Mouse (Mus musculus): ENCODE results near the gene Slc16a11. TPM values are rescaled to one million over a fixed set of nuclear protein-coding genes. Genes with fewer than 3 reads are reported as not detected.
A peak's percentile ranks its signal among the peaks of the same experiment; 100 is the strongest.

Gene Slc16a11
- polyA plus RNA-seq, 1 experiment from 2014 or later: 1.1 TPM

DNA sequence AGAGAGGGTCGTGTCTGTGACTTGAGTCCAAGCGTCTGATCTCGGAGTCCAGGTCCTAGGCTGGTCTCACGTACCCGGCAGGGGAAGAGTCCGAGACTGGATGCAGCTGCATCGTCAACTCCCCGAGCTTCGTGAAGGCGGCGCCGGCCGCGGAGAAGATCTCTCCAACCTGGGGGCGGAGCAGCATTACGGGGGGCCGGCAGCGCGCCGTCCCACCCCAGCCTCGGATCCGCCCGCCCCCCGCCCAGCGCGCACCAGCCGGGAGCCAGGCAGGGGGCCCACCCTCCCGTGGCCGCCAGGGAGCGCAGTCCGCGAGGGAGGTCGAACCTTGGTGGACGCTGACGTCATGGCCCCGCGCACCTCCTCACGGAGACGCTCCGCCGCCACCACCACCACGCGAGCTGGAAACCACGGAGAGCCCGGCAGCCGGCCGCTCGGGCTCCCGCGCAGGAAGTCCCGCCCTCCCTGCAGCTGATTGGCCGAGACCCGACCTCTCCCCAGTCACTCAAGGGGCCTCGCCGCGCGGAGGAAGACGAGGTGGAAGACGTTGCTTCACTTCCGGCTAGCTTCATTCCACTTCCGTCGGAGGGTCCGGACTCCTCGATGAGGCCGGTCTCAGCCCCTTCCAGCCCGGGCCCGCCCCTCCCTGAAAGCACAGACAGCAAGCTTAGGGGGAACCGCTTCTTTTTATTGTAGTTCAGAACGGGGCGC lies 25.1 kb downstream of the Slc16a11 start, which contains the start of gene 0610010K14Rik:
0610010K14Rik (minus strand) TSS at position 458 of the 711 bp plus-strand sequence.
- H3K4me3 ChIP-seq: peak within 1 kb of the TSS; percentile 95
- peak; percentile 94 for ATAC-seq (ENCODE audit: insufficient number of reproducible peaks, low FRiP score)
- H3K36me3 ChIP-seq: peaks cover 18% of the 10 kb centered on the region
- under 1% methylated on average over 70 of the region's 70 CpGs for WGBS
- H3K9me3 ChIP-seq (replicated peaks): no peaks in the 10 kb centered on the region
- no peaks in the 10 kb centered on the region; the same call in 1 of the 2 replicates for H3K27me3 ChIP-seq (replicated peaks)
- peak within 1 kb of the TSS; percentile 91 for H3K27ac ChIP-seq (ENCODE audit: poor library complexity, severe bottlenecking)
- H3K9ac ChIP-seq: peak within 1 kb of the TSS; percentile 95
- peaks cover 40% of the 10 kb centered on the region for H3K4me1 ChIP-seq (replicated peaks)
- peak within 1 kb of the TSS; percentile 94 for H3K4me2 ChIP-seq

DNA sequence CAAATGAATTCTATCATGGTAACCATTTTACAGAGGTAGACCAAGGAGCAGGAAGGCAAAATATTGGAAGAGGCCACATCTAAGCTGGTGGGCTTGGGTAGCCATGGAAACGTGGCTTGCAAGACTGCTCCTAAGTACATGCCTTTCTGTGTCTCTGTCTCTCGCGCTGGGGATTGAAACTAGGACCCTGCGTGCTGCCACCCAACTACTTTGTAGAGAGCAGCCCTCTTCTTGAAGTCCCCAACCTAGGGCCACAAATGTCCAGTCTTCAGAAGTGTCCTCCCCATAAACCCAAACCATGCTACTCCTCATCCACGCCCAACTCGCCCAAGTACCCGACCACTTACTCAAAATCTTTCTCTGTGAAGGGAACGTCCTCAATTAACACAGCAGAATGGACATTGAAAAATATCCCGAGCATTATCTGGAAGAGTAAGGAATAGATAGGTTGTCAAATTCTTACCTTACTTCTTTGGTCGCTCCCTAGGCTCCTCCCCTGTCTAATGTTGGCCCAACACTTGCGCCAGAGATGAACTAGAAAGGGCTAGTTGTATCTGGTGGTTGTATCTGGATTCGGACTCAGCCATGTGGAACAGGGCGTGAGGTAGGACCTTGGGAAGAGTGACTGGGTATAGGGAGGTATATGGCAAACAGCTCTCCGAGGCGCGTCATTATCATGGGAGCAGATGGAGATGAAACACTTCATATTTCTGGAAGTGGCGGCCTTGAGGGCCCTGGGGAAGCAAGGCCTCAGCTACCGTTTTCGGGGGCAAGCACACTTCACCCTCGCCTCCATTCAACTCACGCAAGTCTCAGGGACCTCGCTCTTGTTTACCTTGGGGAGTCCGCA lies 26.3 kb downstream of the Slc16a11 start:
- Histone ChIP-seq H3K27me3 (replicated peaks) (no peaks in the 10 kb centered on the region; the same call in none of the 2 replicates), H3K9ac (peak overlapping the region; percentile 95), H3K36me3 (peaks cover 18% of the 10 kb centered on the region), H3K27ac (ENCODE audit: poor library complexity, severe bottlenecking) (peak overlapping the region; percentile 91), H3K4me2 (peak overlapping the region; percentile 94), H3K9me3 (replicated peaks) (no peaks in the 10 kb centered on the region), H3K4me1 (replicated peaks) (peaks cover 33% of the 10 kb centered on the region), H3K4me3 (peak overlapping the region; percentile 95)
- 8% methylated on average over 23 of the region's 23 CpGs for WGBS
- no peak for ATAC-seq (ENCODE audit: insufficient number of reproducible peaks, low FRiP score)

DNA sequence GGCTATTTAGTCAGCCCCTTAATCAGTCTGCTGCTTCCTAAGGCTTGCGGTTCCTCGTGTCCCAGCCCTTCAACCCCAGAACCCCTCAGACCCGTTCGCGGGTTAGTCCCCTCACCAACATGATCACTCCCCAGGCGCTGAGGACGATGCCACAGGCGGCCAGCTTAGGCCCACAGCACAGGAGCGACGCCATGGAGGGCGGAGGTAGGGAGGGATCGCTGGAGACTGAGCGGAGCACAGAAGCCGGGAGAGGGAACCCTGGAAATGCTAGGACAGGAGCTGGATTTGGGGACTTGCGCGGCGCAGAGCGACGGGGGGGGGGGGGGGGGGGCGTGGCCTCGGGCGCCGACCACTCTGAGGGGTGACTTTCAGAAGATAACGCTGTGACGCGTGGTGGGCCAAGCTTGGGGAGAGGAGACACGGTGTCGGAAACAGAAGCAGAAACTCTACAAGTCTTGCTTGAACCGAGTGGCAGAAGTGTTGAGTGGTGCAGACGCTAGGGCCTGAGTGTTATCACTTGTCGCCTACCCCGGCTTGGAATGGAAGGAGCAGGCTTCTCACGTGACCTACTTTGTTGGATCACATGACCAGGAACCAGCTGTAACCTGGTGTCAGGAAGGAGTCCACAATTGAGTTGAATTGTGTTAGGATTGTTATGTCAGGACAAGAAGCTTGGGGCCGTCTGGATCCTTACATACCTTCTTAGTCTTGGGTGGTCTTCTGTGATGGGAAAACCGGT lies 27.2 kb downstream of the Slc16a11 start, which contains the start of the genes Gm21988 and Rnasek:
Gm21988 (minus strand) TSS at position 290 of the 739 bp plus-strand sequence.
Rnasek (minus strand) TSS at position 302 of the 739 bp plus-strand sequence.
- H3K4me2 ChIP-seq: peak within 1 kb of the TSS; percentile 94
- peaks cover 13% of the 10 kb centered on the region for H3K36me3 ChIP-seq
- peak; percentile 58 for ATAC-seq (ENCODE audit: insufficient number of reproducible peaks, low FRiP score)
- WGBS: 0% methylated on average over 32 of the region's 35 CpGs
- H3K4me1 ChIP-seq (replicated peaks): peaks cover 27% of the 10 kb centered on the region
- H3K4me3 ChIP-seq: peak within 1 kb of the TSS; percentile 95
- peaks cover 6% of the 10 kb centered on the region for H3K27me3 ChIP-seq (replicated peaks)
- peak within 1 kb of the TSS; percentile 91 for H3K27ac ChIP-seq (ENCODE audit: poor library complexity, severe bottlenecking)
- H3K9ac ChIP-seq: peak within 1 kb of the TSS; percentile 95
- no peaks in the 10 kb centered on the region for H3K9me3 ChIP-seq (replicated peaks)

DNA sequence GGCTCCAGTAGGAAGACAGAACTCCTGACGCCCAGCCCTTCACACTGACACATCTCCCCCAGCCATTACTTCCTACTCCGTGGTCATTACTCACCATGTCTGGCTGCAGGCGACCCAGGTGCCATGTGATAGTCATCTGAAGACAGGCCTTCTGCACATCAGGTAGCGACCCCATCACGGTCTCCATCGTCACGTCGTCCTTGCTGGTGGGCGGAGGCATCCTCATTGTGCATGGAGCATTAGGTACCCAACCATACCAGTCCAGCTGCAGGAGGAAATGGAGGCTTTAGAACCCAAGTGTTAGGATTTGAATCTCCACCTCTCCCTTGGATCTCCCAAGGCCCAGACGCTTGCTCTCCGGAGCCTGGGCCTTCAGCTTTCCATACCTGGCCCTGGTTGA lies 30.0 kb downstream of the Slc16a11 start:
- no peak overlapping the region for H3K27ac ChIP-seq (ENCODE audit: poor library complexity, severe bottlenecking)
- ATAC-seq (ENCODE audit: insufficient number of reproducible peaks, low FRiP score): no peak
- no peak overlapping the region for H3K4me2 ChIP-seq
- H3K27me3 ChIP-seq (replicated peaks): peaks cover 17% of the 10 kb centered on the region
- no peaks in the 10 kb centered on the region for H3K36me3 ChIP-seq
- H3K9me3 ChIP-seq (replicated peaks): no peaks in the 10 kb centered on the region
- 65% methylated on average over 11 of the region's 11 CpGs for WGBS
- peak overlapping the region; percentile 12; the same call in 1 of the 2 replicates for H3K9ac ChIP-seq
- H3K4me3 ChIP-seq: no peak overlapping the region
- H3K4me1 ChIP-seq (replicated peaks): peaks cover 16% of the 10 kb centered on the region

DNA sequence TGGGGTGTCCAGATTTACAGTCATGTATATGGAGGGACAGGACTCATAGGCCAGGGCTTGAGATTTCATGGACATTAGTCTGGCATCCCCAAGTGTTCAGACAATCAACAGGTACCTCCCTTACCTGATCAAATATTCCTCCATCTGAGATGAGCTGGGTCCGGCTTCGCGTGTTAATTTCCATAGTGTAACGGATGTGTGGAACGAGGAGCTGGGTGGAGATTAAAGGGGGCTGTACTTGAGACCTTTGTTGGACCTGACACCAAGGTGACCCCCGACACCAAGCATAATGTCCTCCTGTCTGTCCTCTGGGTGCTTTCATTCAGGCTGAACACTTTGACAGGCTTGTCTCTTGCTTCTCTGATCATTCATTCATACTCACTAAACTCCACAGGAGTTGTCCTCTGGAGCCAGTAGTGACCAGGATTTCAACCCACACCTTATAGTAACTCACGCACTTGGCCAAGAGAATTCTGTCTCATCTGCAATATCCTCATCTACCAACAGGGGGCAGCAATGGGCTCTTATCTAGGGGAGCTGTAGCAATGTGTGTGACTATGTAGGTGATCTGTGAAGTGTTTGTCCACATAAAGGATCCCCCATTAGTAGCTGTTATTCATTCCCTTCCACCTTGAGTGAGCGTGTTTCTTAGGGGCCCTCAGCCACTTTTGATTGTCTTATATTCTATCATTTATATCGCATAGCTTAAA lies 34.7 kb downstream of the Slc16a11 start:
- Histone ChIP-seq H3K27ac (ENCODE audit: poor library complexity, severe bottlenecking) (no peak overlapping the region), H3K4me3 (no peak overlapping the region), H3K4me1 (replicated peaks) (no peaks in the 10 kb centered on the region), H3K9ac (no peak overlapping the region), H3K27me3 (replicated peaks) (peaks cover 50% of the 10 kb centered on the region), H3K36me3 (no peaks in the 10 kb centered on the region), H3K9me3 (replicated peaks) (no peaks in the 10 kb centered on the region), H3K4me2 (no peak overlapping the region)
- WGBS: 42% methylated on average over 9 of the region's 9 CpGs
- no peak for ATAC-seq (ENCODE audit: insufficient number of reproducible peaks, low FRiP score)

DNA sequence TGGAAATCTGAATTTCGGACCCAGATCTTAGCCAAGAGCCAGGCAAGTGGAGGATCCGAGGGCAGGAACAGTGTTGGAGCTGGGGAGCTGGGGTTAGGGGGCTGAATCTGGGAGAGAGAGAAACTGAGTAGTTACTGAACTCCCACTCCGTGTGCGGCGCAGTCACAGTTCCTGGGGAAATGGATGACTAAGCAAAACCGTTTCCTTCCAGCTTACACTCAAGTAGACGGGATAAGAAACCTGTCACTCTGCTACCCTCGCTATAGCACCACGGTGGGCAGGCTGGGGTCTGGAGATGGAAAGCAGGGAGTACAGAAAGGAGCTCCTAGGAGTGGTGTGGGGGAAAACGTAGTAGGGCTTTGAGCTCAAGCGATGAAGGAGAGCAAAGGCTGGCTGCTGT lies 37.6 kb downstream of the Slc16a11 start:
- H3K36me3 ChIP-seq: no peaks in the 10 kb centered on the region
- WGBS: 52% methylated on average over 11 of the region's 11 CpGs
- peaks cover 68% of the 10 kb centered on the region for H3K27me3 ChIP-seq (replicated peaks)
- no peak overlapping the region for H3K27ac ChIP-seq (ENCODE audit: poor library complexity, severe bottlenecking)
- H3K4me2 ChIP-seq: no peak overlapping the region
- H3K4me3 ChIP-seq: no peak overlapping the region
- H3K9ac ChIP-seq: no peak overlapping the region
- ATAC-seq (ENCODE audit: insufficient number of reproducible peaks, low FRiP score): no peak
- no peaks in the 10 kb centered on the region for H3K9me3 ChIP-seq (replicated peaks)
- peaks cover 6% of the 10 kb centered on the region; the same call in 1 of the 2 replicates for H3K4me1 ChIP-seq (replicated peaks)

DNA sequence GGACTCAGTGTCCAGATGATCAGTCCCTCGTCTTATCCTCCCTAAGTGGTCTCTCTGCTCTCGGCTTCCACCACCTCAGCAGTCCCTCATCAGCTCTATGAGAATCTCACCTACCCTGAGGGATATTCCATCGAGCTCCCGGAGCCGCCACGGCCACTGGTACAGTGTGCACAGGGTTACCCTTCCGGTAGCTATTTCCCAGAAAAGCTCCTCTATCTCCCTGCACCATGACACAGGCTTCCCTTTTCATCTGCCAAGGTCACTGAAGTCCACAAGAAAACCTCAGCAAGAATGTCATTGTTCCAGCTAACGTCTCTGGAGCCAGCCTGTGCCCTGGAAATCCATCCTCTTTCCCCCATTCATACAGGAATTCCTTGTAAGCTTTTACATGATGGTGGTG lies 39.3 kb downstream of the Slc16a11 start:
- no peaks in the 10 kb centered on the region for H3K9me3 ChIP-seq (replicated peaks)
- WGBS: 61% methylated on average over 8 of the region's 8 CpGs
- H3K4me2 ChIP-seq: no peak overlapping the region
- peaks cover 10% of the 10 kb centered on the region; the same call in 1 of the 2 replicates for H3K4me1 ChIP-seq (replicated peaks)
- H3K36me3 ChIP-seq: no peaks in the 10 kb centered on the region
- ATAC-seq (ENCODE audit: insufficient number of reproducible peaks, low FRiP score): no peak
- H3K9ac ChIP-seq: no peak overlapping the region
- H3K27me3 ChIP-seq (replicated peaks): peaks cover 71% of the 10 kb centered on the region
- no peak overlapping the region for H3K27ac ChIP-seq (ENCODE audit: poor library complexity, severe bottlenecking)
- H3K4me3 ChIP-seq: no peak overlapping the region

DNA sequence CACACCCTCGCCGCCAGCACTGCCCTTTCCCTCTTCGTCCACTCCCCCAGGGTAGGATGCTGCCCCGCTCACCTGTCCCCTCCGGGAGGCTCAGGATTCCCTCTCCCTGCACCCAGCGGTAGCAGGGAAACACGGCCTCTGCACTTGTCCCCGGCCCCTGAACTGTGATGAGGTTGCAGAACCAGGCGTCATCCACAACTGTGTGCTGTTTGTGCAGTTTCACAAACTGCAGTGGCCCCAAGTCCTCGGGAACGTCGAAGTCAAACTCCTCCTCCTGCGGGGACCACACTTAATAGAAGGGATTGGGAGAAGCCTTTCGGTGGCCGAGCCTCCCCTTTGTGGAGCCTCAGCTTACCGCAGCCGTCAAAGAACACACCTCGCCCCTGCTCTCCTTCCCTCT lies 41.8 kb downstream of the Slc16a11 start:
- Histone ChIP-seq H3K9me3 (replicated peaks) (no peaks in the 10 kb centered on the region), H3K4me1 (replicated peaks) (peaks cover 10% of the 10 kb centered on the region; the same call in 1 of the 2 replicates), H3K36me3 (no peaks in the 10 kb centered on the region), H3K4me3 (peak overlapping the region; percentile 39), H3K27me3 (replicated peaks) (peaks cover 72% of the 10 kb centered on the region), H3K9ac (peak overlapping the region; percentile 42), H3K27ac (ENCODE audit: poor library complexity, severe bottlenecking) (no peak overlapping the region), H3K4me2 (peak overlapping the region; percentile 72)
- WGBS: 5% methylated on average over 18 of the region's 18 CpGs
- no peak for ATAC-seq (ENCODE audit: insufficient number of reproducible peaks, low FRiP score)

DNA sequence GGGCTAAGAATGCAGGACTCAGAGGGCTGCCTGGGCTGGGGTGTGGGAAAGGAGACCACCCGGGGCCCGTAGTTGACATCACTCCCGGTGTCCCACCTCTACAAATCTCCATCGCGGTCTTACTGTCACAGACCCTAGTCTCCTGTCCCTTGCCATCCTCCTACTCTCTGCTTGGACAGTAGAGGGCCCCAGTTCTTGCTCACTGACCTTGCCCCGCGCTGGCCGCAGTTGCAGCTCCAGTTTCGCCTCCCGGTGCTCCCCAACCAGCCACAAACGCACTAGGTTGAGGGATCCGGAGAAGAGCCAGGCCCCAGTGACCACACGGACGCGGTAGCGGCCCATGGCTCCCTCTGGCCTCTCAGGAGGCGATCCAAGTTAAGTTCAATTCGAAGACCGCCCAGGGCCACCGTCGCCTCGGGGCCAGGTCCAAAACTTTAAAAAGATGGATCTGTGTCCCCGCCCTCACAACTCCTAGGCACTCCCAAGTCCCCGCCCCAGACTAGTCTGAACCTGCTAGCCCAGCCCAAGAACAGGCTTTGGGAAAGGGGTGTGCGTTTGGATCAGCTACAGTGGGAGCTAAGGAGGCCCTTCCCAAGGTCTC lies 42.5 kb downstream of the Slc16a11 start, which contains the start of gene Alox12:
Alox12 (minus strand) TSS at position 423 of the 601 bp plus-strand sequence.
- peaks cover 71% of the 10 kb centered on the region for H3K27me3 ChIP-seq (replicated peaks)
- peak within 1 kb of the TSS; percentile 42 for H3K9ac ChIP-seq

DNA sequence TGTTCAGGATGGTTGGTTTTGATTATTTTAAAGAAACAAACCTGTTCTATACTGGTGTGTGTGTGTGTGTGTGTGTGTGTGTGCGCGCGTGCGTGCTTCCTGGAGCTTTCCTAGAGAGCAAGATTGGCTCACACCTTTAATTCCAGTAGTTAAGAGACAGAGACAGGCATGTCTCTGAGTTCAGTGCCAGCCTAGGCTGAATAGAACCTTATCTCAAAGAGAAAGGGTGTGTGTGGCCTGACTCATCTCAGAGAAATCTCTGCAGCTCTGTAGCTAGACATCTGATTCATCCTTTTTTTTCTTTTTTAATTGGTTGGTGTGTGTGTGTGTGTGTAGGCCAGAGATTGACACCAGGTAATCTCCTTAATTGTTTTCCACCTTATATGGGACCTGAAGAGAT lies 46.5 kb downstream of the Slc16a11 start:
- no peak overlapping the region for H3K27ac ChIP-seq (ENCODE audit: poor library complexity, severe bottlenecking)
- H3K9ac ChIP-seq: no peak overlapping the region
- no peak for ATAC-seq (ENCODE audit: insufficient number of reproducible peaks, low FRiP score)
- H3K36me3 ChIP-seq: no peaks in the 10 kb centered on the region
- no peak overlapping the region for H3K4me2 ChIP-seq
- H3K4me1 ChIP-seq (replicated peaks): peaks cover 10% of the 10 kb centered on the region; the same call in 1 of the 2 replicates
- H3K27me3 ChIP-seq (replicated peaks): peaks cover 31% of the 10 kb centered on the region
- no peak overlapping the region for H3K4me3 ChIP-seq
- 85% methylated on average over 4 of the region's 4 CpGs for WGBS
- peaks cover 2% of the 10 kb centered on the region; the same call in 1 of the 2 replicates for H3K9me3 ChIP-seq (replicated peaks)

More for the DNA sequence above, 42.5 kb downstream of the Slc16a11 start, which contains the start of gene Alox12:
- H3K27ac ChIP-seq (ENCODE audit: poor library complexity, severe bottlenecking): no peak within 1 kb of the TSS
- no peaks in the 10 kb centered on the region for H3K36me3 ChIP-seq
- peak within 1 kb of the TSS; percentile 72 for H3K4me2 ChIP-seq
- H3K4me3 ChIP-seq: peak within 1 kb of the TSS; percentile 39
- peaks cover 10% of the 10 kb centered on the region; the same call in 1 of the 2 replicates for H3K4me1 ChIP-seq (replicated peaks)
- WGBS: under 1% methylated on average over 25 of the region's 25 CpGs
- ATAC-seq (ENCODE audit: insufficient number of reproducible peaks, low FRiP score): peak; percentile 43; the same call in 1 of the 2 replicates
- no peaks in the 10 kb centered on the region for H3K9me3 ChIP-seq (replicated peaks)
